Mouse (Mus musculus): ENCODE data around the gene Glis3.

Gene Glis3

GRCm38 (mm10) chr19:28258907-28259675 lies 420.8 kb downstream of the Glis3 start:
- in situ Hi-C loops (cut with MboI, MseI): no loop called here

GRCm38 (mm10) chr19:28258480-28258879 lies 421.4 kb downstream of the Glis3 start:
- in situ Hi-C loops (cut with MboI, MseI): no loop called here

GRCm38 (mm10) chr19:28247345-28247744 lies 432.5 kb downstream of the Glis3 start:
- in situ Hi-C loops (cut with MboI, MseI): no loop called here

- in situ Hi-C loops (cut with MboI, MseI): no loop called here
These were observed 433.7 kb downstream of the Glis3 start for GRCm38 (mm10) chr19:28246186-28246585.

GRCm38 (mm10) chr19:28238073-28238472 lies 441.8 kb downstream of the Glis3 start:
- in situ Hi-C loops (cut with MboI, MseI): loop anchor here (10.0 kb wide), 1 partner anchor 693 kb away; no protein-coding TSS in a partner anchor

GRCm38 (mm10) chr19:28237621-28238020 lies 442.3 kb downstream of the Glis3 start:
- in situ Hi-C loops (cut with MboI, MseI): loop anchor here (10.0 kb wide), 1 partner anchor 693 kb away; no protein-coding TSS in a partner anchor

- in situ Hi-C loops (cut with MboI, MseI): loop anchor here (10.0 kb wide), 1 partner anchor 691 kb away; no protein-coding TSS in a partner anchor
These were observed 444.3 kb downstream of the Glis3 start for GRCm38 (mm10) chr19:28235571-28235970.

- in situ Hi-C loops (cut with MboI, MseI): loop anchor here (10.0 kb wide), 1 partner anchor 690 kb away; no protein-coding TSS in a partner anchor
These were observed 444.8 kb downstream of the Glis3 start for GRCm38 (mm10) chr19:28235096-28235495.

GRCm38 (mm10) chr19:28234676-28235075 lies 445.2 kb downstream of the Glis3 start:
- in situ Hi-C loops (cut with MboI, MseI): loop anchor here (10.0 kb wide), 1 partner anchor 690 kb away; no protein-coding TSS in a partner anchor

GRCm38 (mm10) chr19:28231511-28231910 lies 448.4 kb downstream of the Glis3 start:
- in situ Hi-C loops (cut with MboI, MseI): loop anchor here (10.0 kb wide), 1 partner anchor 687 kb away; no protein-coding TSS in a partner anchor

GRCm38 (mm10) chr19:28227526-28227925 lies 452.4 kb downstream of the Glis3 start:
- in situ Hi-C loops (cut with MboI, MseI): no loop called here

- in situ Hi-C loops (cut with MboI, MseI): no loop called here
These were observed 454.2 kb downstream of the Glis3 start for GRCm38 (mm10) chr19:28225651-28226050.

GRCm38 (mm10) chr19:28211630-28212029 lies 468.2 kb downstream of the Glis3 start:
- in situ Hi-C loops (cut with MboI, MseI): no loop called here

All from regulatory T cell (primary cell).